Mouse (Mus musculus) hindbrain, embryonic 11.5 days (tissue): ENCODE measurements around the gene Tmigd3. TPM values are rescaled to one million over a fixed set of nuclear protein-coding genes. Genes with fewer than 3 reads are reported as not detected.

ENCODE experiments used
- ATAC-seq: fragments of 200-750 bp; cut with Nextera tagmentation; 2 replicates; pipeline ENCODE4 v1.8.0; 2017; ENCODE audit warnings: mild to moderate bottlenecking, moderate TSS enrichment, moderate library complexity; ENCODE audit not compliant: low FRiP score
- DNase-seq: peaks from one replicate; pipeline ENCODE4 v3.0.0-alpha.2; 2015; ENCODE audit warnings: low spot score
- H3K27ac ChIP-seq: fragments of 300-500 bp; sonication (generic); 2 replicates; pipeline ENCODE4 v1.5.1; 2014; ENCODE audit warnings: mild to moderate bottlenecking, low read depth, low read length
- H3K27me3 ChIP-seq: fragments of 300-500 bp; sonication (generic); 2 replicates; pipeline ENCODE4 v1.6.1; 2014; ENCODE audit warnings: mild to moderate bottlenecking, low read length, moderate library complexity, mixed read lengths; ENCODE audit not compliant: control insufficient read depth, insufficient read depth
- H3K36me3 ChIP-seq: fragments of 300-500 bp; sonication (generic); 2 replicates; pipeline ENCODE4 v1.6.1; 2014; ENCODE audit warnings: mild to moderate bottlenecking, low read length, moderate library complexity, mixed read lengths; ENCODE audit not compliant: control insufficient read depth, insufficient read depth
- H3K4me1 ChIP-seq: fragments of 300-500 bp; sonication (generic); replicated peaks from 2 replicates; pipeline ENCODE4 v1.6.1; 2014; ENCODE audit warnings: low read length, mixed read lengths; ENCODE audit not compliant: control insufficient read depth, insufficient read depth
- H3K4me2 ChIP-seq: fragments of 300-500 bp; sonication (generic); replicated peaks from 2 replicates; pipeline ENCODE4 v1.6.1; 2014; ENCODE audit warnings: mild to moderate bottlenecking, low read depth, low read length
- H3K4me3 ChIP-seq: fragments of 300-500 bp; sonication (generic); 2 replicates; pipeline ENCODE4 v1.5.1; 2014; ENCODE audit warnings: low read depth, low read length
- H3K9ac ChIP-seq: fragments of 300-500 bp; sonication (generic); 2 replicates; pipeline ENCODE4 v1.6.1; 2014; ENCODE audit warnings: low read depth, low read length
- H3K9me3 ChIP-seq: fragments of 300-500 bp; sonication (generic); 2 replicates; pipeline ENCODE4 v1.6.1; 2016; ENCODE audit warnings: low read length; ENCODE audit not compliant: control insufficient read depth
- WGBS: fragments of 180-500 bp; shearing (Covaris S2); extraction: QIAGEN DNeasy Blood & Tissue Kit; methylation state at CpG from one replicate; pipeline ENCODE4 v1.1.7; 2014; 5-methylcytosine and 5-hydroxymethylcytosine counted together
- polyA plus RNA-seq: library from polyadenylated mRNA; unstranded; fragments of >200 nt; fragmentation: Nextera tagmentation; extraction: Ambion mirVana; gene quantifications from 2 replicates; pipeline ENCODE4 v1.2.1, GENCODE M21; 2014

Tmigd3 gene
- polyA plus RNA-seq, 1 experiment from 2014 or later, result not detected

- Histone ChIP-seq H3K4me2 (no peak overlapping the region), H3K4me3 (no peak overlapping the region), H3K27ac (no peak overlapping the region), H3K27me3 (no peaks in the 10 kb centered on the region), H3K9ac (no peak overlapping the region), H3K9me3 (no peaks in the 10 kb centered on the region), H3K4me1 (no peaks in the 10 kb centered on the region), H3K36me3 (no peaks in the 10 kb centered on the region)
- DNase-seq (no peak), ATAC-seq (no peak)
- WGBS, result 92% methylated on average over 7 of the region's 7 CpGs
Measured at GRCm38 (mm10) chr3:105882105-105882504, 11.4 kb downstream of the Tmigd3 start.

- H3K9ac ChIP-seq, result no peak overlapping the region
- no peak overlapping the region for H3K4me2 ChIP-seq
- 88% methylated on average over 2 of the region's 2 CpGs for WGBS
- no peaks in the 10 kb centered on the region for H3K4me1 ChIP-seq
- ATAC-seq (no peak), DNase-seq (no peak)
- no peaks in the 10 kb centered on the region for H3K36me3 ChIP-seq
- no peak overlapping the region for H3K27ac ChIP-seq
- no peaks in the 10 kb centered on the region for H3K27me3 ChIP-seq
- no peak overlapping the region for H3K4me3 ChIP-seq
- H3K9me3 ChIP-seq, result no peaks in the 10 kb centered on the region
Measured at GRCm38 (mm10) chr3:105883111-105883510, 12.4 kb downstream of the Tmigd3 start.

DNA sequence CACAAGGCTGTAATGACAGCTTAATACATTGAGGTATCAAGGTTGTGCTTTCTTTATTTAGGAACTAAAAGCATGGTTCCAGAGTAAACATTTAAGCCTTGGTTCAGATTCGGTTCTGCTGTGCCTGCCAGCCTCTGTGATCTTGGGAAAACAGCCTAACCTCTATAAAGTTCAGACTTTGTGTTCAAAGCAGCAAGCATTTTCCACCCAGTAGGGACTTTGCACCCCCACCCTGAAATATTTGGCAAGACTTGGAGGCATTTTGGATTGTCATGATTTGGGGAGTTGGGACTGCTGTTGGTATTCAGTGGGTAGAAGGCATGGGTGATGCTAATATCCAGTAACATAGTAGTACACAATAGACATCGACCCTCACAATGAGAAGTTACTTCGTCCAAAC lies 18.3 kb downstream of the Tmigd3 start:
- no peak overlapping the region for H3K4me3 ChIP-seq
- no peak for ATAC-seq
- no peaks in the 10 kb centered on the region; the same call in 1 of the 2 replicates for H3K4me1 ChIP-seq
- H3K36me3 ChIP-seq, result no peaks in the 10 kb centered on the region
- no peak overlapping the region for H3K27ac ChIP-seq
- H3K4me2 ChIP-seq, result no peak overlapping the region
- no peaks in the 10 kb centered on the region for H3K27me3 ChIP-seq
- H3K9me3 ChIP-seq, result no peaks in the 10 kb centered on the region
- H3K9ac ChIP-seq, result no peak overlapping the region
- no peak for DNase-seq
- 83% methylated on average over 3 of the region's 3 CpGs for WGBS

DNA sequence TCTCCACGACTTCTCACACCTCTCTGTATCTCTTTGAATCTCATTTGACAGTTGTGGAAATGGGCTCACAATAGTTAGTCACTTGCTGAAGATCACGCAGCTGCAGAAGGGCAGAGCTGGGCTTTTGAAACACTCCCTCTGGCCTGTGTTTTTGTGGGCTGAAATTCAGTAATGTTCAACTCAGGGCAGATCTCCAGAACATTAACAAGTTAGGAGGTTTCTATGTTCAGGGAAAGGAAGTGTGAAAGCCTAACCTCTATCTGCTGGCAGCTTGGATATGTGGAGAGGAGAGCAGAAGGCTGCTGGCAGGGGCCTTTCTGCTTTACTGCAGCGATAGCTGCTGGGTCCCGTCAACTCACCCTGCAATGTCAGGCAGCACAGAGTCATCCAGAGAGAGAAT lies 19.5 kb downstream of the Tmigd3 start:
- Histone ChIP-seq H3K9ac (no peak overlapping the region), H3K9me3 (no peaks in the 10 kb centered on the region), H3K36me3 (no peaks in the 10 kb centered on the region), H3K4me3 (no peak overlapping the region), H3K4me2 (no peak overlapping the region), H3K27me3 (no peaks in the 10 kb centered on the region), H3K27ac (no peak overlapping the region), H3K4me1 (no peaks in the 10 kb centered on the region; the same call in 1 of the 2 replicates)
- DNase-seq (no peak), ATAC-seq (no peak)
- 79% methylated on average over 4 of the region's 4 CpGs for WGBS

- no peaks in the 10 kb centered on the region; the same call in 1 of the 2 replicates for H3K4me1 ChIP-seq
- WGBS, result 84% methylated on average over 3 of the region's 3 CpGs
- DNase-seq (no peak), ATAC-seq (no peak)
- no peaks in the 10 kb centered on the region for H3K36me3 ChIP-seq
- H3K9me3 ChIP-seq, result no peaks in the 10 kb centered on the region
- H3K4me2 ChIP-seq, result no peak overlapping the region
- no peak overlapping the region for H3K4me3 ChIP-seq
- no peak overlapping the region for H3K27ac ChIP-seq
- H3K27me3 ChIP-seq, result no peaks in the 10 kb centered on the region
- H3K9ac ChIP-seq, result no peak overlapping the region
Measured at GRCm38 (mm10) chr3:105891141-105891540, 20.4 kb downstream of the Tmigd3 start.

GRCm38 (mm10) chr3:105891760-105892571 lies 21.3 kb downstream of the Tmigd3 start:
- H3K36me3 ChIP-seq, result no peaks in the 10 kb centered on the region
- DNase-seq, result no peak
- 85% methylated on average over 10 of the region's 10 CpGs for WGBS

GRCm38 (mm10) chr3:105892572-105893495 lies 22.1 kb downstream of the Tmigd3 start:
- Histone ChIP-seq H3K4me3 (no peak overlapping the region), H3K9me3 (no peaks in the 10 kb centered on the region), H3K4me2 (no peak overlapping the region), H3K27me3 (no peaks in the 10 kb centered on the region), H3K36me3 (no peaks in the 10 kb centered on the region), H3K9ac (no peak overlapping the region), H3K27ac (no peak overlapping the region), H3K4me1 (no peaks in the 10 kb centered on the region; the same call in 1 of the 2 replicates)
- DNase-seq, result no peak
- WGBS, result 89% methylated on average over 19 of the region's 19 CpGs
- ATAC-seq, result no peak

More at GRCm38 (mm10) chr3:105891760-105892571, 21.3 kb downstream of the Tmigd3 start:
- no peaks in the 10 kb centered on the region; the same call in 1 of the 2 replicates for H3K4me1 ChIP-seq
- H3K4me3 ChIP-seq, result no peak overlapping the region
- H3K9me3 ChIP-seq, result no peaks in the 10 kb centered on the region
- H3K27me3 ChIP-seq, result no peaks in the 10 kb centered on the region
- ATAC-seq, result no peak
- no peak overlapping the region for H3K4me2 ChIP-seq
- no peak overlapping the region for H3K9ac ChIP-seq
- H3K27ac ChIP-seq, result no peak overlapping the region

DNA sequence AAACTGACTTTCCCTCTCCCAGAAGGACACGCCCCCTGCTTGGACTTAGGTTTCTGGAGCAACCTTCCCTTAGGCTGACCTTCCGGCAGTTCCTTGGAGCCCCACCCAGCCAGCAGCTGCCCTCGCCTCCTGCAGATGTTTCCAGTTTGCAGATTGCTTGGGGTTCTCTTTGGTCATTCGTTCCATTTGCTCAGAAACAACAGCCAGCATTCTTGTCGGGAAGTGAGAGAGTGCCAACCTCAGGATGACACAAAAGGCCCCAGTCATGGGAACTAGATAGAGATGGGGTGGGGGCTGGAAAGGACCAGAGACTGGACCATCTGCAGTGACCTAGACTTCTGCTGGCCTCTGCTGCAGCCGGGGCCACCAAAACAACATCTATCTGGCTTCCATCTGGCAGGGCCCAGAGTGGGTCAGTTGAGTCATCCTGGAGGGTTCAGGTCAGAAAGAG lies 23.3 kb downstream of the Tmigd3 start:
- Histone ChIP-seq H3K4me2 (no peak overlapping the region), H3K9me3 (no peaks in the 10 kb centered on the region), H3K36me3 (no peaks in the 10 kb centered on the region), H3K27me3 (no peaks in the 10 kb centered on the region), H3K4me3 (no peak overlapping the region), H3K9ac (no peak overlapping the region), H3K27ac (no peak overlapping the region), H3K4me1 (no peaks in the 10 kb centered on the region; the same call in 1 of the 2 replicates)
- DNase-seq (no peak), ATAC-seq (no peak)
- 56% methylated on average over 6 of the region's 6 CpGs for WGBS
